Mouse (Mus musculus) kidney, adult 2 months (tissue): ENCODE measurements around the gene Etl4.

ENCODE experiments used
- CTCF ChIP-seq: fragments of 200-500 bp; conservative IDR thresholded peaks from 2 replicates; pipeline ENCODE4 v1.5.1; 2011; ENCODE audit warnings: low read depth, mild to moderate bottlenecking, control low read depth, low read length, moderate library complexity, mixed read lengths; ENCODE audit not compliant: insufficient read depth, insufficient read length
- POLR2A ChIP-seq: fragments of 200-500 bp; IDR thresholded peaks from one replicate; pipeline ENCODE4 v1.6.1; 2011; ENCODE audit warnings: low read depth, low read length, control low read depth

GRCm38 (mm10) chr2:20508724-20509052 lies 599.1 kb downstream of the Etl4 start:
- TF ChIP-seq CTCF (no peak), POLR2A (no peak)
